Mouse (Mus musculus) thymus, postnatal 36 days (tissue): ENCODE data around the gene C5ar1.

Experiments
- DNase-seq, 2 experiments: peaks; one replicate each; pipeline ENCODE4 v3.0.0; 2022; ENCODE audit warnings: mixed read lengths in 2 of 2

C5ar1 gene

DNA sequence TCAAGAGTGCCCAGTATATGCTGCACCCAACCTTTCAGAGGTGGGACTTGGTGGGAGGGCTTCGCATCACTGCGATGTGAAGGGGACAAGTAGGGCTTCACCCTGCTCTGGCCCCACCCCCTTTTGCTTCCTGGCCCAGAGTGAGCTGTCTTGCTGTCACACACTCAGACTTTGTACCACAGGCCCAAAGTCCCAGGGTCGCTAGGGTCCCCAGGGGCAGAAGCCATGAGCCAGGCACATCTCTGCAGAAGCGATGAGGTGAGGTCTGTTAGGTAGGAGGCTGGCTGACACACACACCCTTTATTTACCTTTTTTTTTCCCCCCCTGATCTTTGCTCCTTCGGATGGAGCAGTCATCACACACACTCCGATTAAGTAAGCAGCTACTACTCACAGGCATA lies 46.1 kb downstream of the C5ar1 start:
- no peak for DNase-seq

DNA sequence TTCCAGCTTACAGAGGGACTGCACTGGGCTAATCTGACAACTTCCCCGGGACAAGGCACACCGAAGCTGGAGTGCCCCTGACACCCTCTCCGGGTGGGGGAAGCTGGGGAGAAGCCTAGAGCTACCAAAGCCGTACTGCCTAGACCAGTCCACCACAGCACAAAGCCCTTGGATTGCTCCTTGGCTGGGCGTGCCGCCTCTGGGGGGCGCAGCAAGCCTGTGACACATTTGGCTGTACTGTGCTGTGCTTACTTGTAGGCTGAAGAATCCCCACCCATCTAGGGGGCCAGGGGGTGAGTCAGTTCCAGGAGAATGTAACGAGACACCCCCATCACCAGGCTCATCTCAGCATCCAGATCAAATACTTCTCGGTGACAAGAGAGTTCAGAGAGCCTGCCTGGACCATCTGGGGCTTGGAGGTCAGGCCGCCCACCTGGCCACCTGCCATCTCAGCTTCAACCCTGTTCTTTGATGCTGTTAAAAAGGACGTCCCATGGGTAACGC lies 48.4 kb downstream of the C5ar1 start:
- no peak for DNase-seq

DNA sequence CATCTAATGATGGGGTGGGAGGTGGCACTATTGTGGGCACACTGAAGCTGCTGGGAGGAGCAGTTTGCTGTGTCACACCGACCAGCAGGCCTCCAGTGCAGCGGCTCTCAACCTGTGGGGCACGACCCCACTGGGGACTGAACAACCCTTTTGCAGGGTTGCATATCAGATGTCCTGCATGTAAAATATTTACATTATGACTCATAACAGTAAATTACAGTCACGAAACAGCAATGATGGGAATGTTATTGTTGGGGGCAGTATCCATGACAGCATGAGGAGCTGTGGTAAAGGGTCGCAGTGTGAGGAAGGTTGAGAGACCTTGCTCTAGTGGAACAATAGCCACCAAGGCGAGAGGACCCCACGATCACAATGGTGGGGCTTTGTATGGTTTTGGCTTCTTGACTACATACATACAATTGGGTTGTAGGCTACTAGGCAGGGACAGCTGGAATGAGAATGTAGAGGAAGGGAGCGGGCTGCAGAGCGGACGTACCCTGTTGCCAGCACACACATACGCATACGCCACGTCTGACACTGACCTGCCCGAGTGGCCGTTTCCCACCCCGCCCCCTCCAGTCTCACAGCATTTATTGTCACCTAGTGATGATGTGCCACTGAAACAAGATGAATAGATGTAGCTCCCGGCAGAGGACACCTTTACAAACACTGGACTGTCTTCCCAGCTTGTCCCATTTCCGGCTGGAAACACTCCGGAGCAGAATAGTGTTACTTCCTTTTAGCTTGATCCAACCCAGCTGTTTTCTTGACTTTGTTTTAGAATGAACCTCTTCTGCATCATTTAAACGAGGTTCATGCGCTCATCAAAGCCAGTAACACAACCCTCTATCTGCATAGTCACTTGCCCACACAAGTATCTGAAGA lies 50.3 kb downstream of the C5ar1 start:
- DNase-seq, result no peak

DNA sequence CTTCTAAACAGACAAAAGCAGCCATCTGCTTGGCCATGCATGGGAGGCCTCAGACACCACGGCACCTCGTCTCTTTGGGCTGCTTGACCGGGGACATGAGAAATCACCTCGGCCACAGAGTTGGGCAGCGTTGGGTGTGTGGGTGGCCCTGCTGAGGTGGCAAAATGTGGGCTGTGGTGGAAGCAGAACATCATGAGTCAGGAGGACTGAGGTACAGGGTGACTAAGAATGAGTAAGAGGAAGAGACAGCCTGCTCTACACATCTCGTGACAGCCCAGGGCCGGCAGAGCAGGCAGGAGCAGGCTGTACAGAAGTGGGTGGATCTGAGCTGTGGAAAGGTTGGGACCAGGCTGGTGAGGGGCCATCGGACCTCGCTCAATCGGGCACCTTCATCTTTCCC lies 51.8 kb downstream of the C5ar1 start:
- DNase-seq, result peak in 1 of 2 experiments; percentile 54

DNA sequence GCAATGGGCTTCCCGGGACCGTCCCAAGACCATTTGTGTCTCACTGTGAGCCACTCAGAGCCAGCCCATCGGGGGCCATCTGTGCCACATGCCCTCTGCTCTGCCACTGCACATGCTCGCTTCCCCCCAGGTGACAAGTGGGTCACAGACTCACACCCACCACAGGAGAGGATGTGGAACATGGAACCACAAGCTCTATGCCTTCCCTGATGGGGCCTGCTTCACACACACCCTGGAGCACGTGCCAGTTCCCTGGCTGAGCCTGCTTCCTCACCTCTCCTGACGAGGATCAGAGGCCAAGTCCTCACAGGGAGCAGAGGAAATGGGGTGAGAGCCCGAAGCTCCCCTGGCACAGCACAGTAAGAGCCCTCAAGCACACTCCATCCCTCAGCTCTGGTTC lies 52.3 kb downstream of the C5ar1 start:
- peak; percentile 71 to 87 for DNase-seq

DNA sequence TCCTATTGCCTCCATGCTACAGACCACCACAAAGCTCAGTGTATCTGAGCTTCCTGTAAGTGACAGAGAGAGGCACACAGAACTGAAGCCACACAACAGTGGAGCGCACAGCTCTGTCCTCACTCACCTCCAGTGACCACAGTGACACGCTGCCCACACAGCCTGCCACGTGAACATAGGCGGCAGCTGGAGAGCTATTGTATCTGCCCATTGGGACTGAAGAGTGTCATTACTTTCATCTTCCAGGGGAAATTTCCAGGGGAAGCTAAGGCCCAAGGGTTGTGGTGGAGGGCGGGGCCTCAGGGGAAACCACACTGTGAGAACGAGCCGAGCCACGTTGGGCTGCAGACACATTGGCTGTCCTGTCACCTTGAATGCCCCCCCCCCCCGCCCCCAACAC lies 54.5 kb downstream of the C5ar1 start:
- no peak for DNase-seq

DNA sequence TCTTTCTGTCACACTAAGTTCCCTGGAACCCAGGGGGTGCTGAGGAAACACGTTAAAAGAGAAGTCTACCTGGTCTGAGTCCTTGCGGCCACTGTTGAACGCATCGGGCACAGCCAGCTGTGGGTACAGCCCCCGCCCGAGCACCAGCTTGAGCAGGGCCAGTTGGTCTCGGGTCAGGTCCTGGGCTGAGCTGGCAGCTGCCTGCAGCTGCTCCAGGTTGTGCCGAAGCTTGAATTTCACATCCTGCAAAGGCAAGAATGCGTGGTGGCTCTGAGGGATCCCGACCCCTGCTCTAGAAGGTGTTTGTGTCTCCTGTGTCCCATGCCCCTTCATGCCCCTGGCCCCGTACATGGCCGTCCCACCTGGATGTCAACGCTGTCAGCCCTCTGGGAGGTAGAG lies 55.8 kb downstream of the C5ar1 start:
- no peak for DNase-seq

DNA sequence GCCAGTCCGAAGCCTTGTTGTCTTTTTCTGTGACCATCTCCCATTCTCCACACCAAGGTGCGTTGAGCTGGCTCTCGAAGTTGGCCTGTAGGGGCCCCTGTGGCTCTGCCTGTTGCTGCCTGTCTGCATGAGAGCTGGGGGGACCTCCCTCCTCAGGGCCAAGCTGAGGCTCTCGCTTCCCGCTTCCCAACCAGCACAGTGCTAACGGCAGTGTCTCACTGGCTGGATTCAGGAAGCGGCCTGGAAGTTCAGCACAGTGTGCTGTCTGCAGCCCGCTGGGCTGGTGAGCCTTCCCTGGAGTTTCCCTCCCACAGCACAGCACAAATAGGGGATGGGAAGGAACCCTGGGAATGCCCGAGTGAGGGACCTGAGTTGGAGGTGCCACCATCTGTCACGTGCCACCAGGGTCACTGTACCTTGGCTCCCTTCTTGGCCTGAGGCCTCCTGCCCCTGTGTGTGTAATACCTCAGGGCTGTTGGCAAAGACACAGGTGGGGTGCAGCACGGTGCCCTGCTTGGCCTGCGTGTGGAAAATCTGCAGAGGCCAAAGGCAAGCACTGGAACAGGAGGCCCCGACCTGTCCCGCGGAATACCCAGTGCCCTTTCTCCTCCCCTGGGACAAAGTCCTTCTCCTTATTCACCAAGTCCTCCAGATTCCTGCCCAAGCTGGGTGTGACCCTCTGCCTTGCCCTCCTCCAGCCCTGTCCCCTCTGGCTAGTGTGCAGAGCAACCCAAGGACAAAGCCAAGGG lies 56.4 kb downstream of the C5ar1 start:
- DNase-seq, result no peak

DNA sequence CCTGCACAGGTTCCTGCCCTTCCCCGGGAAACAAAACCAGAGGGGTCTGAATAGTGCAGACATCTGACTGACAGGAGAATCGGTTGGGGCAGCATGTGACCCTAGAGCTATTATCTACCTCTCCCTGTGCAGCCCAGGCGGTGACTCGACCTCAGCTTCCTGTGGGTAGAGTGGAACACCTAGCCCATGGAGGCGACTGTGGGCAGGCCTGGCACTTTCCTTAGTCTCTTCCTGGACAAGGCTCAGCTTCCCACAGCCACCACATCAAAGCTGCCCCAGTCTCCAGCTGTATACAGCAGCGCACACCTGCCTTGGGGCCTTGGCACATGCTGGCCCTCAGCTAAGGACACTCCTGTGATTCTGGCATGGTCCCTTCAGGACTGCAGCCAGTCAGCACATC lies 58.2 kb downstream of the C5ar1 start:
- DNase-seq, result peak; percentile 69 to 82

DNA sequence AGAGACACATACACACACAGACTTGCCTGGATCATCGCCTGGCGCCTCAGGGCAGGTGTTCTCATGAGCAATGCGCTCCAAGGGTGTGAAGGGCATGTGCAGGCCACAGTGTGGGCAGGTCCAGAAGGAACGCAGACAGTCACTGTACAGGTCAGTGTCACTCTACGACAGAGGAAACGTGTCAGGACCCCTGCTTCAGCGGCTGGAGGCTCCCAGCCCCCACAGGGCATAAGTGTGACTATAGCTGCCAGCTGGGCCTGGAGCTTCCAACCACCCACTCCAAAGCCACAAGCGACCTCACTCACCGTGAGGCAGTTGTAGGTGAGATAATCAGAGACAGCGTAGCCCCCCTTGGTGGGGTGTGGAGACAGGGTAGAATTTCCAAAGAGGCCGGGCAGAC lies 60.8 kb downstream of the C5ar1 start:
- peak; percentile 44 to 62 for DNase-seq

DNA sequence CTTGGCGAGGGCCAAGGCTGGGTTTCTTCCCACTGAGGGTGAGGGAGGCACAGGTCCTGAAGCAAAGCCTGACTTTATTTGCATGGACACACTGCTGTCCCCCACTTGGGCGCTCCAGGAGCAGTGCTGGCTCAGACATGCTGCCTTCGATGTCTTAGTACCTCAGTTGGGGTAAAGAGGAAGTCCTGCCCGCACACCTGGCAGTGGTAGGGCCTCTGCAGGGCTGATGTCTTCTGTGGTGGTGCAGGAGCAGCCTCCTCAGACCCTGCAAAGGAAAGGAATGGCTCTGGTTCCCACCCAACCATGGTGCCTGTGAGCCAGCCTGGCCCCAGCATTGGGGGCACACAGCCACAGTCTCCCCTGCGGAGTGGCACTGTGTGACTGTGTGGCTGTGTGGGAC lies 62.2 kb downstream of the C5ar1 start:
- DNase-seq, result peak; percentile 66 to 83
